ENCODE assay signal across 9 mouse cellular contexts in genomic region chr2:102552095-102552537, GRCm38 (mm10). TPM values are rescaled to one million over a fixed set of nuclear protein-coding genes. Genes with fewer than 3 reads are reported as not detected.
DNase-seq lines count a peak whose midpoint lies in the region; ATAC-seq lines count a peak whose summit lies in the region.
"Had no signal": no experiment of that assay in that cellular context is flagged by ENCODE, and none has a peak within 500 bp of the region (broad histone marks: within the 10 kb centered on the region; RNA-seq: fewer than 3 reads in every experiment).

No protein-coding gene starts in this region.

- no peak overlapping the region for H3K27ac ChIP-seq in neural tube, embryonic 14.5 days (ENCODE audit: low read depth, low read length)
- peak overlapping the region; percentile 7; the same call in 1 of the 2 replicates for H3K27ac ChIP-seq in limb, embryonic 13.5 days
- H3K27ac ChIP-seq: embryonic facial prominence, embryonic 12.5 days had no signal

- 39% methylated on average over 5 of the region's 5 CpGs for WGBS in neural tube, embryonic 14.5 days
- 17% methylated on average over 5 of the region's 5 CpGs for WGBS in limb, embryonic 13.5 days

- H3K36me3 ChIP-seq in neural tube, embryonic 14.5 days (ENCODE audit: control insufficient read depth, insufficient read depth, low read length), result no peaks in the 10 kb centered on the region
- H3K36me3 ChIP-seq in limb, embryonic 13.5 days, result no peaks in the 10 kb centered on the region
- H3K36me3 ChIP-seq: embryonic facial prominence, embryonic 12.5 days had no signal

- DNase-seq in gastrocnemius, adult 18-20 months (ENCODE audit: low spot score), result peak; percentile 59
- no peak for DNase-seq in gastrocnemius, postnatal 10 days
- DNase-seq in neural tube, embryonic 10.5 days (ENCODE audit: extremely low spot score, low spot score), result no peak
- peak; percentile 43 for DNase-seq in yolk sac, embryonic 10.5 days (ENCODE audit: low spot score)
- no peak for DNase-seq in right cerebral cortex, adult 2 months (ENCODE audit: low spot score in 2 of 2)
- DNase-seq in right cerebral cortex, adult 18-20 months, result no peak

- H3K9ac ChIP-seq in neural tube, embryonic 14.5 days (replicated peaks; ENCODE audit: low read depth, low read length), result no peak overlapping the region
- H3K9ac ChIP-seq in limb, embryonic 13.5 days, result no peak overlapping the region
- H3K9ac ChIP-seq: embryonic facial prominence, embryonic 12.5 days had no signal

- peaks cover 8% of the 10 kb centered on the region; the same call in 1 of the 2 replicates for H3K4me1 ChIP-seq in neural tube, embryonic 14.5 days (ENCODE audit: control insufficient read depth, insufficient read depth, low read length)
- peaks cover 34% of the 10 kb centered on the region for H3K4me1 ChIP-seq in limb, embryonic 13.5 days

- ATAC-seq in neural tube, embryonic 14.5 days (ENCODE audit: low read depth), result peak; percentile 50
- peak; percentile 71; the same call in 1 of the 2 replicates for ATAC-seq in limb, embryonic 13.5 days (ENCODE audit: low FRiP score, low read depth)

- H3K4me3 ChIP-seq in neural tube, embryonic 14.5 days (ENCODE audit: low read depth, low read length), result no peak overlapping the region
- H3K4me3 ChIP-seq in limb, embryonic 13.5 days, result peak overlapping the region; percentile 50
- H3K4me3 ChIP-seq: embryonic facial prominence, embryonic 12.5 days had no signal

- peaks cover 2% of the 10 kb centered on the region; the same call in 1 of the 2 replicates for H3K27me3 ChIP-seq in neural tube, embryonic 14.5 days (ENCODE audit: control insufficient read depth, insufficient read depth, low read length)
- peaks cover 24% of the 10 kb centered on the region for H3K27me3 ChIP-seq in limb, embryonic 13.5 days
- H3K27me3 ChIP-seq: embryonic facial prominence, embryonic 12.5 days had no signal

- H3K4me2 ChIP-seq in neural tube, embryonic 14.5 days (ENCODE audit: low read depth, low read length), result no peak overlapping the region
- H3K4me2 ChIP-seq in limb, embryonic 13.5 days (replicated peaks), result peak overlapping the region; percentile 77
- H3K4me2 ChIP-seq: embryonic facial prominence, embryonic 12.5 days had no signal

- no peaks in the 10 kb centered on the region for H3K9me3 ChIP-seq in neural tube, embryonic 14.5 days (ENCODE audit: control insufficient read depth, low read length)
- H3K9me3 ChIP-seq in limb, embryonic 13.5 days, result no peaks in the 10 kb centered on the region
- H3K9me3 ChIP-seq: embryonic facial prominence, embryonic 12.5 days had no signal

RNA-seq across cellular contexts. Expression of gene Pamr1, which starts 2.3 kb away (rescaled TPM):
- 10 to 100 TPM in 1 of 2 experiments, 1 to 10 TPM in 1; 6.3 to 12.2 TPM for total RNA-seq in gastrocnemius, adult 18-20 months (2021)
- total RNA-seq in gastrocnemius, postnatal 10 days (2021), result 10 to 100 TPM; 20.7 to 30.6 TPM
- 9.3 and 14.2 TPM in 2 replicates for polyA plus RNA-seq in neural tube, embryonic 14.5 days (2014; fragmentation: Nextera tagmentation; extraction: Ambion mirVana)
- polyA plus RNA-seq in limb, embryonic 13.5 days (2015; fragmentation: Nextera tagmentation; extraction: Ambion mirVana), result 57.5 and 58.4 TPM in 2 replicates

Comparison
In these comparisons a context has a peak if more than half of its experiments do, and no peak if none do; other contexts are left out.
1. DNase-seq: peak in gastrocnemius, adult 18-20 months (single experiment) and yolk sac, embryonic 10.5 days (single experiment); none in gastrocnemius, postnatal 10 days (single experiment), neural tube, embryonic 10.5 days (single experiment), right cerebral cortex, adult 2 months (0 of 2) and right cerebral cortex, adult 18-20 months (single experiment).